Comparison of ENCODE assay signal across 12 mouse cellular contexts in genomic region chr16:21628061-21628591, GRCm38 (mm10).
A peak's percentile ranks its signal among the peaks of the same experiment; 100 is the strongest.
DNase-seq lines count a peak whose midpoint lies in the region; ATAC-seq and TF ChIP-seq lines count a peak whose summit lies in the region.
"Had no signal": no experiment of that assay in that cellular context is flagged by ENCODE, and none has a peak within 500 bp of the region (broad histone marks: within the 10 kb centered on the region; RNA-seq: fewer than 3 reads in every experiment).

No protein-coding gene starts in this region.

- 0 out of 2 replicates have a peak overlapping the region, but pooled peaks have one; percentile 21 for H3K9ac ChIP-seq in heart, embryonic 16.5 days (ENCODE audit: low read length)
- 0 out of 2 replicates have a peak overlapping the region, but pooled peaks have one; percentile 21 for H3K9ac ChIP-seq in embryonic facial prominence, embryonic 13.5 days
- no peak overlapping the region for H3K9ac ChIP-seq in limb, embryonic 11.5 days (ENCODE audit: low read length)
- H3K9ac ChIP-seq in intestine, postnatal 0 days (ENCODE audit: low read depth, low read length), result no peak overlapping the region

- no peak for TF ChIP-seq CTCF in intestine, postnatal 0 days (IDR thresholded peaks at IDR 0.05; ENCODE audit: low read depth)

- no peak for DNase-seq in heart, embryonic 10.5 days (ENCODE audit: low spot score)
- DNase-seq in MN1 (ENCODE audit: low spot score), result peak; percentile 11
- DNase-seq in limb, embryonic 11.5 days (ENCODE audit: low spot score), result peak; percentile 27
- DNase-seq in kidney, postnatal 14 days, result no peak
- DNase-seq: adrenal gland, postnatal 25 days; layer of hippocampus, postnatal 36 days; thymus, postnatal 25 days had no signal

- 59% methylated on average over 13 of the region's 13 CpGs for WGBS in heart, embryonic 16.5 days
- WGBS in heart, embryonic 10.5 days, result 60% methylated on average over 13 of the region's 13 CpGs
- WGBS in embryonic facial prominence, embryonic 13.5 days, result 25% methylated on average over 13 of the region's 13 CpGs
- WGBS in limb, embryonic 11.5 days, result 26% methylated on average over 13 of the region's 13 CpGs
- WGBS in intestine, postnatal 0 days, result 68% methylated on average over 13 of the region's 13 CpGs

- no peaks in the 10 kb centered on the region for H3K27me3 ChIP-seq in heart, embryonic 16.5 days (ENCODE audit: control insufficient read depth, insufficient read depth, low read length)
- H3K27me3 ChIP-seq in heart, embryonic 10.5 days (ENCODE audit: insufficient read depth, poor library complexity, severe bottlenecking), result no peaks in the 10 kb centered on the region
- H3K27me3 ChIP-seq in embryonic facial prominence, embryonic 13.5 days, result no peaks in the 10 kb centered on the region
- no peaks in the 10 kb centered on the region for H3K27me3 ChIP-seq in limb, embryonic 11.5 days (ENCODE audit: control insufficient read depth, insufficient read depth, low read length)
- no peaks in the 10 kb centered on the region for H3K27me3 ChIP-seq in intestine, postnatal 0 days (replicated peaks; ENCODE audit: control insufficient read depth, insufficient read depth, low read length)
- H3K27me3 ChIP-seq: Patski had no signal

- no peak for ATAC-seq in heart, embryonic 16.5 days (replicated peaks; ENCODE audit: extremely low read depth, insufficient read depth, low FRiP score)
- ATAC-seq in embryonic facial prominence, embryonic 13.5 days (ENCODE audit: insufficient number of reproducible peaks, insufficient read depth, low FRiP score, low TSS enrichment, low read depth), result no peak; the same call in 1 of the 2 replicates
- no peak for ATAC-seq in limb, embryonic 11.5 days (ENCODE audit: insufficient number of reproducible peaks, low FRiP score, low TSS enrichment, low read depth)
- ATAC-seq in megakaryocyte-erythroid progenitor cell, adult 5-6 weeks (replicated peaks; ENCODE audit: low FRiP score, low TSS enrichment, poor library complexity, severe bottlenecking), result no peak
- ATAC-seq in intestine, postnatal 0 days, result no peak
- ATAC-seq: Patski had no signal

- peaks cover 9% of the 10 kb centered on the region for H3K4me1 ChIP-seq in heart, embryonic 16.5 days (ENCODE audit: control insufficient read depth, insufficient read depth, low read length)
- peaks cover 24% of the 10 kb centered on the region for H3K4me1 ChIP-seq in heart, embryonic 10.5 days
- H3K4me1 ChIP-seq in embryonic facial prominence, embryonic 13.5 days, result peaks cover 16% of the 10 kb centered on the region
- 0 out of 2 replicates have a peak, but pooled peaks cover 3% of the 10 kb centered on the region for H3K4me1 ChIP-seq in limb, embryonic 11.5 days (ENCODE audit: control insufficient read depth, insufficient read depth, low read length)
- H3K4me1 ChIP-seq in intestine, postnatal 0 days (replicated peaks; ENCODE audit: control insufficient read depth, insufficient read depth, low read length), result no peaks in the 10 kb centered on the region

- H3K4me2 ChIP-seq in heart, embryonic 16.5 days (ENCODE audit: low read depth, low read length), result no peak overlapping the region
- H3K4me2 ChIP-seq in embryonic facial prominence, embryonic 13.5 days, result peak overlapping the region; percentile 27
- H3K4me2 ChIP-seq in limb, embryonic 11.5 days (ENCODE audit: low read depth, severe bottlenecking), result no peak overlapping the region
- H3K4me2 ChIP-seq in intestine, postnatal 0 days (replicated peaks; ENCODE audit: low read depth), result no peak overlapping the region

- no peak overlapping the region for H3K4me3 ChIP-seq in heart, embryonic 16.5 days (ENCODE audit: low read length)
- H3K4me3 ChIP-seq in heart, embryonic 10.5 days, result no peak overlapping the region
- H3K4me3 ChIP-seq in embryonic facial prominence, embryonic 13.5 days, result no peak overlapping the region
- H3K4me3 ChIP-seq in limb, embryonic 11.5 days (ENCODE audit: low read depth, low read length), result no peak overlapping the region
- no peak overlapping the region for H3K4me3 ChIP-seq in intestine, postnatal 0 days (ENCODE audit: low read depth, low read length)

- no peaks in the 10 kb centered on the region for H3K36me3 ChIP-seq in heart, embryonic 16.5 days (ENCODE audit: control insufficient read depth, insufficient read depth)
- no peaks in the 10 kb centered on the region for H3K36me3 ChIP-seq in heart, embryonic 10.5 days
- no peaks in the 10 kb centered on the region for H3K36me3 ChIP-seq in embryonic facial prominence, embryonic 13.5 days
- no peaks in the 10 kb centered on the region for H3K36me3 ChIP-seq in limb, embryonic 11.5 days (ENCODE audit: control insufficient read depth, insufficient read depth, low read length)
- H3K36me3 ChIP-seq in intestine, postnatal 0 days (ENCODE audit: control insufficient read depth, insufficient read depth), result no peaks in the 10 kb centered on the region

- H3K9me3 ChIP-seq in heart, embryonic 16.5 days (replicated peaks; ENCODE audit: control insufficient read depth, low read length), result no peaks in the 10 kb centered on the region
- no peaks in the 10 kb centered on the region for H3K9me3 ChIP-seq in heart, embryonic 10.5 days
- no peaks in the 10 kb centered on the region for H3K9me3 ChIP-seq in embryonic facial prominence, embryonic 13.5 days
- H3K9me3 ChIP-seq in limb, embryonic 11.5 days (ENCODE audit: control insufficient read depth, low read length), result no peaks in the 10 kb centered on the region
- H3K9me3 ChIP-seq in intestine, postnatal 0 days (ENCODE audit: control insufficient read depth), result no peaks in the 10 kb centered on the region

- H3K27ac ChIP-seq in heart, embryonic 16.5 days (ENCODE audit: low read length), result no peak overlapping the region; the same call in 1 of the 2 replicates
- no peak overlapping the region for H3K27ac ChIP-seq in heart, embryonic 10.5 days
- no peak overlapping the region for H3K27ac ChIP-seq in embryonic facial prominence, embryonic 13.5 days
- H3K27ac ChIP-seq in limb, embryonic 11.5 days (replicated peaks; ENCODE audit: low read depth, low read length), result no peak overlapping the region
- H3K27ac ChIP-seq in intestine, postnatal 0 days (ENCODE audit: low read depth, low read length), result no peak overlapping the region

Comparison
In these comparisons a context has a peak if more than half of its experiments do, and no peak if none do; other contexts are left out.
1. H3K9ac ChIP-seq: peak in heart, embryonic 16.5 days (single experiment) and embryonic facial prominence, embryonic 13.5 days (single experiment); none in limb, embryonic 11.5 days (single experiment) and intestine, postnatal 0 days (single experiment).
2. DNase-seq: peak in MN1 (single experiment) and limb, embryonic 11.5 days (single experiment); none in heart, embryonic 10.5 days (single experiment) and kidney, postnatal 14 days (single experiment).